Mouse (Mus musculus) ES-E14 (cell line): ENCODE results near the gene Tgfbr3.

Experiments
- HCFC1 ChIP-seq: IDR thresholded peaks from 2 replicates; pipeline ENCODE4 v1.6.1; 2012; ENCODE audit warnings: low read length, inconsistent platforms, borderline replicate concordance; ENCODE audit not compliant: insufficient read depth
- ZC3H11A ChIP-seq: IDR thresholded peaks from 2 replicates; pipeline ENCODE4 v1.6.1; 2012; ENCODE audit warnings: low read depth, mild to moderate bottlenecking, inconsistent platforms, low read length, borderline replicate concordance

- TF ChIP-seq ZC3H11A = no peak
- TF ChIP-seq HCFC1 = no peak
Observed at GRCm38 (mm10) chr5:107179194-107179593, 110.2 kb downstream of the Tgfbr3 start.
